Comparison of ENCODE assay signal across 8 mouse cellular contexts in genomic region chr17:53596314-53596882, GRCm38 (mm10). TPM values are rescaled to one million over a fixed set of nuclear protein-coding genes. Genes with fewer than 3 reads are reported as not detected.
DNase-seq lines count a peak whose midpoint lies in the region; ATAC-seq and TF ChIP-seq lines count a peak whose summit lies in the region.

No protein-coding gene starts in this region.

- H3K4me1 ChIP-seq in hindbrain, postnatal 0 days (ENCODE audit: insufficient read depth, low read length), result peaks cover 6% of the 10 kb centered on the region; the same call in 1 of the 2 replicates
- H3K4me1 ChIP-seq in liver, embryonic 12.5 days, result peaks cover 64% of the 10 kb centered on the region

- H3K4me3 ChIP-seq in hindbrain, postnatal 0 days (ENCODE audit: low read length), result no peak overlapping the region
- H3K4me3 ChIP-seq in liver, embryonic 12.5 days, result no peak overlapping the region

- no peaks in the 10 kb centered on the region for H3K9me3 ChIP-seq in hindbrain, postnatal 0 days (ENCODE audit: low read length)
- no peaks in the 10 kb centered on the region for H3K9me3 ChIP-seq in liver, embryonic 12.5 days (replicated peaks)

- H3K4me2 ChIP-seq in hindbrain, postnatal 0 days (ENCODE audit: low read depth, low read length), result no peak overlapping the region
- peak overlapping the region; percentile 54 for H3K4me2 ChIP-seq in liver, embryonic 12.5 days

- H3K27me3 ChIP-seq in hindbrain, postnatal 0 days (ENCODE audit: insufficient read depth, low read length), result no peaks in the 10 kb centered on the region
- no peaks in the 10 kb centered on the region for H3K27me3 ChIP-seq in liver, embryonic 12.5 days (replicated peaks)

- DNase-seq in embryo, embryonic 10.5 days (ENCODE audit: low spot score), result peak; percentile 19
- DNase-seq in embryo, embryonic 10 days (ENCODE audit: low spot score), result no peak
- peak; percentile 85 for DNase-seq in brain, adult 2 months (ENCODE audit: low read depth, low spot score)
- peak; percentile 35 to 59 for DNase-seq in gastrocnemius, adult 8-10 months (ENCODE audit: low spot score in 2 of 2)
- peak; percentile 87 for DNase-seq in hindbrain, postnatal 0 days (ENCODE audit: low spot score)
- DNase-seq in neural tube, embryonic 10.5 days (ENCODE audit: extremely low spot score, low spot score), result peak; percentile 13
- no peak for DNase-seq in thymus, postnatal 10 days (ENCODE audit: low spot score in 2 of 2)

- WGBS in hindbrain, postnatal 0 days, result 25% methylated on average over 3 of the region's 3 CpGs
- 25% methylated on average over 3 of the region's 3 CpGs for WGBS in liver, embryonic 12.5 days (ENCODE audit: insufficient replicate concordance)

- peak overlapping the region; percentile 82 for H3K27ac ChIP-seq in hindbrain, postnatal 0 days
- H3K27ac ChIP-seq in liver, embryonic 12.5 days, result peak overlapping the region; percentile 85

- H3K9ac ChIP-seq in hindbrain, postnatal 0 days (replicated peaks; ENCODE audit: low read length), result no peak overlapping the region
- H3K9ac ChIP-seq in liver, embryonic 12.5 days, result peak overlapping the region; percentile 28; the same call in 1 of the 2 replicates

- ATAC-seq in hindbrain, postnatal 0 days, result peak; percentile 94
- ATAC-seq in liver, embryonic 12.5 days, result peak; percentile 92

- no peak for TF ChIP-seq CTCF in hindbrain, postnatal 0 days (IDR thresholded peaks at IDR 0.05; ENCODE audit: low read depth)

- no peaks in the 10 kb centered on the region for H3K36me3 ChIP-seq in hindbrain, postnatal 0 days (ENCODE audit: insufficient read depth, low read length)
- H3K36me3 ChIP-seq in liver, embryonic 12.5 days, result no peaks in the 10 kb centered on the region

RNA-seq across cellular contexts. Expression of gene Kat2b, which starts 29.7 kb away (rescaled TPM):
- 10 to 100 TPM; 57.6 to 76.6 (median 67.2) TPM for total RNA-seq in gastrocnemius, adult 8-10 months (2022)
- 17.5 and 20.6 TPM in 2 replicates for total RNA-seq in hindbrain, postnatal 0 days (2014; rRNA removed)
- polyA plus RNA-seq in hindbrain, postnatal 0 days (2015; fragmentation: Nextera tagmentation; extraction: Ambion mirVana), result 4.2 and 4.6 TPM in 2 replicates
- 4.9 and 5.1 TPM in 2 replicates for polyA plus RNA-seq in liver, embryonic 12.5 days (2016; fragmentation: Nextera tagmentation; extraction: Ambion mirVana)

RNA-seq across cellular contexts. Expression of gene Pp2d1, which starts 57.1 kb away (rescaled TPM):
- total RNA-seq in gastrocnemius, adult 8-10 months (2022), result under 1 TPM in 1 of 4 experiments, not detected in 3; 0.12 TPM
- not detected in 2 replicates for total RNA-seq in hindbrain, postnatal 0 days (2014; rRNA removed)
- 0.21 TPM in 2 replicates for polyA plus RNA-seq in hindbrain, postnatal 0 days (2015; fragmentation: Nextera tagmentation; extraction: Ambion mirVana)
- polyA plus RNA-seq in liver, embryonic 12.5 days (2016; fragmentation: Nextera tagmentation; extraction: Ambion mirVana), result 0.14 and 0.21 TPM in 2 replicates

Comparison
In these comparisons a context has a peak if more than half of its experiments do, and no peak if none do; other contexts are left out.
1. DNase-seq: peak in embryo, embryonic 10.5 days (single experiment), brain, adult 2 months (single experiment), gastrocnemius, adult 8-10 months (2 of 2), hindbrain, postnatal 0 days (single experiment) and neural tube, embryonic 10.5 days (single experiment); none in embryo, embryonic 10 days (single experiment) and thymus, postnatal 10 days (0 of 2).